Mouse (Mus musculus) bone marrow macrophage, adult 2 months (primary cell): ENCODE measurements around the gene Mef2d. TPM values are rescaled to one million over a fixed set of nuclear protein-coding genes. Genes with fewer than 3 reads are reported as not detected.

Experiments
- H3K27ac ChIP-seq: 2 replicates; pipeline ENCODE4 v1.5.1; 2012; ENCODE audit warnings: low read depth, low read length; ENCODE audit not compliant: insufficient read depth
- H3K4me1 ChIP-seq: 2 replicates; pipeline ENCODE4 v1.6.1; 2012; ENCODE audit warnings: low read length; ENCODE audit not compliant: control insufficient read depth, insufficient read depth
- H3K4me3 ChIP-seq: 2 replicates; pipeline ENCODE4 v1.5.1; 2012; ENCODE audit warnings: mild to moderate bottlenecking, low read length, moderate library complexity; ENCODE audit not compliant: insufficient read depth
- CTCF ChIP-seq: IDR thresholded peaks from 2 replicates; pipeline ENCODE4 v1.5.1; 2012; ENCODE audit warnings: low read depth, mild to moderate bottlenecking, low read length, moderate library complexity
- POLR2A ChIP-seq: IDR thresholded peaks from 2 replicates; pipeline ENCODE4 v1.6.1; 2012; ENCODE audit warnings: mild to moderate bottlenecking, low read depth, low read length, borderline replicate concordance
- polyA plus RNA-seq: library from polyadenylated mRNA; stranded (reverse); fragments of >200 nt; gene quantifications from 2 replicates; pipeline ENCODE4 v1.2.4, GENCODE M21; 2012; ENCODE audit not compliant: missing spikeins, insufficient read depth, insufficient read length

Gene Mef2d
- polyA plus RNA-seq, 1 experiment = 98.1 TPM

DNA sequence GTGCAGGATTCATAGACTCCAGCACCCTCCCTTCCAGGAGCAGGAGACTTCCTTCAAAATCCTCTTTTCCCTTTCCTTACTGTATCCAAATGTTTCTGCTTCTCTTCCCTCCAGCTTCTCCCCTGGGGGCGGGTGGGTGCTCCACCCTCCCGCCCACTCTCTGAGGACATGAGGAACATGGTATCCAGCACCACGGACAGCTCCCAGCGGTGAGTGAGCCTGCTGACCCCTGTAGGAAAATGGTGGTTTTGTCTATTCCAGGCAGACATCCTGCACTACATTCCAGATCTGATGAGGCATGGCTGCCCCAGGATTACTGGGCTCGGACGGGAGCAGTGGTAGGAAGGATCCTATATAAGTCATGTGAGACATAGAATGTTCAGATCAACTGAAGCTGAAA, 78.7 kb downstream of the Mef2d start:
- Histone ChIP-seq H3K27ac (no peak overlapping the region), H3K4me1 (no peaks in the 10 kb centered on the region), H3K4me3 (no peak overlapping the region)
- TF ChIP-seq POLR2A (no peak), CTCF (no peak)

Other genes starting within 250 kb of the Mef2d start
- gene Hdgf, start 236.1 kb upstream of the Mef2d start, polyA plus RNA-seq = 170 and 180 TPM in 2 replicates
- gene Mrpl24, start 222.9 kb upstream of the Mef2d start, polyA plus RNA-seq = 139 and 147 TPM in 2 replicates
- gene Isg20l2, start 212.1 kb upstream of the Mef2d start, polyA plus RNA-seq = 22.0 and 22.3 TPM in 2 replicates
- 17.8 and 23.3 TPM in 2 replicates for gene Rrnad1, start 211.7 kb upstream of the Mef2d start, polyA plus RNA-seq
- not detected in 2 replicates for gene Crabp2, start 193.7 kb upstream of the Mef2d start, polyA plus RNA-seq
- 1.4 and 1.7 TPM in 2 replicates for gene Nes, start 171.3 kb upstream of the Mef2d start, polyA plus RNA-seq
- gene Bcan, start 142.1 kb upstream of the Mef2d start, polyA plus RNA-seq = not detected in 2 replicates
- gene Hapln2, start 114.8 kb upstream of the Mef2d start, polyA plus RNA-seq = not detected in 2 replicates
- 7.9 and 8.4 TPM in 2 replicates for gene Gpatch4, start 99.3 kb upstream of the Mef2d start, polyA plus RNA-seq
- gene Naxe, start 83.9 kb upstream of the Mef2d start, polyA plus RNA-seq = 76.1 and 83.0 TPM in 2 replicates
- gene Ttc24, start 64.1 kb upstream of the Mef2d start, polyA plus RNA-seq = not detected in 2 replicates
- gene Iqgap3, start 60.4 kb upstream of the Mef2d start, polyA plus RNA-seq = 20.5 and 25.7 TPM in 2 replicates
- not detected in 2 replicates for gene Rhbg, start 112.3 kb downstream of the Mef2d start, polyA plus RNA-seq
- 0.48 TPM in 1 of 2 replicates, not detected in the other for gene Gm38392, start 144.8 kb downstream of the Mef2d start, polyA plus RNA-seq
- 10.1 and 11.4 TPM in 2 replicates for gene Tsacc, start 154.6 kb downstream of the Mef2d start, polyA plus RNA-seq
- gene Cct3, start 154.7 kb downstream of the Mef2d start, polyA plus RNA-seq = 75.3 and 76.5 TPM in 2 replicates
- 401 and 428 TPM in 2 replicates for gene Glmp, start 182.7 kb downstream of the Mef2d start, polyA plus RNA-seq
- 0.68 and 0.71 TPM in 2 replicates for gene Tmem79, start 193.8 kb downstream of the Mef2d start, polyA plus RNA-seq
- gene Smg5, start 193.9 kb downstream of the Mef2d start, polyA plus RNA-seq = 26.0 and 27.8 TPM in 2 replicates
- not detected in 2 replicates for gene Paqr6, start 222.2 kb downstream of the Mef2d start, polyA plus RNA-seq
- not detected in 2 replicates for gene Bglap3, start 230.4 kb downstream of the Mef2d start, polyA plus RNA-seq
- not detected in 2 replicates for gene Bglap2, start 236.3 kb downstream of the Mef2d start, polyA plus RNA-seq
- gene Bglap, start 242.1 kb downstream of the Mef2d start, polyA plus RNA-seq = not detected in 2 replicates